Mouse (Mus musculus) hindbrain, embryonic 13.5 days (tissue): ENCODE measurements at regions not wholly inside any gene's neighbourhood (a gene's known extent, or its start where the extent isn't known, plus 50 kb on each side); places are given as distances from the start of the nearest gene placed in this dataset.

Experiments
- ATAC-seq: fragments of 200-750 bp; cut with Nextera tagmentation; 2 replicates; pipeline ENCODE4 v1.8.0; 2017; ENCODE audit warnings: moderate TSS enrichment; ENCODE audit not compliant: low FRiP score
- H3K27ac ChIP-seq: fragments of 300-500 bp; sonication (generic); 2 replicates; pipeline ENCODE4 v1.5.1; 2015; ENCODE audit warnings: inconsistent platforms, mild to moderate bottlenecking, moderate library complexity
- H3K27me3 ChIP-seq: fragments of 300-500 bp; sonication (generic); 2 replicates; pipeline ENCODE4 v1.6.1; 2015; ENCODE audit warnings: mild to moderate bottlenecking, inconsistent platforms
- H3K36me3 ChIP-seq: fragments of 300-500 bp; sonication (generic); 2 replicates; pipeline ENCODE4 v1.6.1; 2015; ENCODE audit warnings: mild to moderate bottlenecking, inconsistent platforms
- H3K4me1 ChIP-seq: fragments of 300-500 bp; sonication (generic); replicated peaks from 2 replicates; pipeline ENCODE4 v1.6.1; 2015; ENCODE audit warnings: inconsistent platforms
- H3K4me2 ChIP-seq: fragments of 300-500 bp; sonication (generic); 2 replicates; pipeline ENCODE4 v1.6.1; 2015; ENCODE audit warnings: inconsistent platforms, mild to moderate bottlenecking, moderate library complexity
- H3K4me3 ChIP-seq: fragments of 300-500 bp; sonication (generic); 2 replicates; pipeline ENCODE4 v1.5.1; 2015; ENCODE audit warnings: mild to moderate bottlenecking, inconsistent platforms
- H3K9ac ChIP-seq: fragments of 300-500 bp; sonication (generic); 2 replicates; pipeline ENCODE4 v1.6.1; 2015; ENCODE audit warnings: mild to moderate bottlenecking, inconsistent platforms
- H3K9me3 ChIP-seq: fragments of 300-500 bp; sonication (generic); 2 replicates; pipeline ENCODE4 v1.6.1; 2016; ENCODE audit warnings: inconsistent platforms
- WGBS: fragments of 180-500 bp; shearing (Covaris S2); methylation state at CpG from one replicate; pipeline ENCODE4 v1.1.7; 2015; 5-methylcytosine and 5-hydroxymethylcytosine counted together

GRCm38 (mm10) chr15:6934564-6934980, 59.8 kb upstream of the Osmr start:
- no peaks in the 10 kb centered on the region for H3K27me3 ChIP-seq
- no peak overlapping the region for H3K4me3 ChIP-seq
- WGBS: 77% methylated on average over 4 of the region's 4 CpGs
- no peak overlapping the region for H3K4me2 ChIP-seq
- no peaks in the 10 kb centered on the region for H3K36me3 ChIP-seq
- H3K9me3 ChIP-seq: no peaks in the 10 kb centered on the region
- no peak for ATAC-seq
- H3K9ac ChIP-seq: no peak overlapping the region
- H3K4me1 ChIP-seq: no peaks in the 10 kb centered on the region
- no peak overlapping the region for H3K27ac ChIP-seq

GRCm38 (mm10) chr15:6941491-6941890, 66.7 kb upstream of the Osmr start:
- Histone ChIP-seq H3K4me2 (no peak overlapping the region), H3K9me3 (no peaks in the 10 kb centered on the region), H3K27ac (no peak overlapping the region), H3K4me3 (no peak overlapping the region), H3K9ac (no peak overlapping the region), H3K36me3 (no peaks in the 10 kb centered on the region), H3K27me3 (no peaks in the 10 kb centered on the region), H3K4me1 (no peaks in the 10 kb centered on the region)
- 90% methylated on average over 4 of the region's 4 CpGs for WGBS
- ATAC-seq: no peak

- 59% methylated on average over 5 of the region's 5 CpGs for WGBS
- ATAC-seq: no peak
- H3K4me2 ChIP-seq: no peak overlapping the region
Observed at GRCm38 (mm10) chr15:6949236-6949635, 74.5 kb upstream of the Osmr start.

GRCm38 (mm10) chr15:6949686-6950085, 74.9 kb upstream of the Osmr start:
- Histone ChIP-seq H3K27me3 (no peaks in the 10 kb centered on the region), H3K4me2 (no peak overlapping the region), H3K36me3 (no peaks in the 10 kb centered on the region), H3K4me3 (no peak overlapping the region), H3K27ac (no peak overlapping the region), H3K9me3 (no peaks in the 10 kb centered on the region), H3K4me1 (no peaks in the 10 kb centered on the region), H3K9ac (no peak overlapping the region)
- no peak for ATAC-seq
- WGBS: 81% methylated on average over 1 of the region's 1 CpGs

More at GRCm38 (mm10) chr15:6949236-6949635, 74.5 kb upstream of the Osmr start:
- H3K9me3 ChIP-seq: no peaks in the 10 kb centered on the region
- H3K36me3 ChIP-seq: no peaks in the 10 kb centered on the region
- H3K4me3 ChIP-seq: no peak overlapping the region
- H3K9ac ChIP-seq: no peak overlapping the region
- no peaks in the 10 kb centered on the region for H3K27me3 ChIP-seq
- H3K4me1 ChIP-seq: no peaks in the 10 kb centered on the region
- H3K27ac ChIP-seq: no peak overlapping the region

- no peak overlapping the region for H3K27ac ChIP-seq
- H3K36me3 ChIP-seq: no peaks in the 10 kb centered on the region
- no peak overlapping the region for H3K4me2 ChIP-seq
- no peak overlapping the region for H3K4me3 ChIP-seq
- 97% methylated on average over 8 of the region's 8 CpGs for WGBS
- no peaks in the 10 kb centered on the region for H3K4me1 ChIP-seq
- H3K9me3 ChIP-seq: no peaks in the 10 kb centered on the region
- no peak overlapping the region for H3K9ac ChIP-seq
- no peaks in the 10 kb centered on the region for H3K27me3 ChIP-seq
- ATAC-seq: no peak
Observed at GRCm38 (mm10) chr15:6950503-6950902, 75.7 kb upstream of the Osmr start.

- Histone ChIP-seq H3K4me1 (no peaks in the 10 kb centered on the region), H3K4me3 (no peak overlapping the region), H3K36me3 (no peaks in the 10 kb centered on the region), H3K27me3 (no peaks in the 10 kb centered on the region), H3K9me3 (no peaks in the 10 kb centered on the region), H3K4me2 (no peak overlapping the region), H3K9ac (no peak overlapping the region), H3K27ac (no peak overlapping the region)
- ATAC-seq: no peak
- 21% methylated on average over 7 of the region's 7 CpGs for WGBS
Observed at GRCm38 (mm10) chr15:6953556-6953955, 78.8 kb upstream of the Osmr start.

GRCm38 (mm10) chr15:6953970-6954791, 79.4 kb upstream of the Osmr start:
- H3K27me3 ChIP-seq: no peaks in the 10 kb centered on the region
- H3K4me1 ChIP-seq: no peaks in the 10 kb centered on the region
- 0 out of 2 replicates have a peak, but pooled peaks have one; percentile 43 for ATAC-seq
- no peak overlapping the region for H3K27ac ChIP-seq
- H3K4me3 ChIP-seq: no peak overlapping the region
- no peaks in the 10 kb centered on the region for H3K36me3 ChIP-seq
- no peaks in the 10 kb centered on the region for H3K9me3 ChIP-seq
- no peak overlapping the region for H3K4me2 ChIP-seq
- WGBS: 66% methylated on average over 9 of the region's 9 CpGs
- H3K9ac ChIP-seq: no peak overlapping the region

- H3K9me3 ChIP-seq: no peaks in the 10 kb centered on the region
- H3K4me3 ChIP-seq: no peak overlapping the region
- H3K9ac ChIP-seq: no peak overlapping the region
- ATAC-seq: no peak
- H3K27me3 ChIP-seq: no peaks in the 10 kb centered on the region
- H3K27ac ChIP-seq: no peak overlapping the region
- H3K4me1 ChIP-seq: no peaks in the 10 kb centered on the region
- no peaks in the 10 kb centered on the region for H3K36me3 ChIP-seq
- WGBS: 91% methylated on average over 8 of the region's 8 CpGs
- no peak overlapping the region for H3K4me2 ChIP-seq
Observed at GRCm38 (mm10) chr15:6959911-6960310, 85.1 kb upstream of the Osmr start.

GRCm38 (mm10) chr15:6960753-6961746, 86.3 kb upstream of the Osmr start:
- Histone ChIP-seq H3K9me3 (no peaks in the 10 kb centered on the region), H3K36me3 (no peaks in the 10 kb centered on the region), H3K4me3 (no peak overlapping the region), H3K27ac (no peak overlapping the region), H3K27me3 (no peaks in the 10 kb centered on the region), H3K4me1 (no peaks in the 10 kb centered on the region), H3K4me2 (no peak overlapping the region), H3K9ac (no peak overlapping the region)
- 83% methylated on average over 11 of the region's 11 CpGs for WGBS
- 0 out of 2 replicates have a peak, but pooled peaks have one; percentile 49 for ATAC-seq

- ATAC-seq: no peak
- Histone ChIP-seq H3K9me3 (no peaks in the 10 kb centered on the region), H3K27ac (no peak overlapping the region), H3K4me3 (no peak overlapping the region), H3K4me1 (no peaks in the 10 kb centered on the region), H3K36me3 (no peaks in the 10 kb centered on the region), H3K4me2 (no peak overlapping the region), H3K9ac (no peak overlapping the region), H3K27me3 (no peaks in the 10 kb centered on the region)
- 89% methylated on average over 4 of the region's 4 CpGs for WGBS
Observed at GRCm38 (mm10) chr15:6964635-6965034, 89.9 kb upstream of the Osmr start.

GRCm38 (mm10) chr15:6965446-6965845, 90.7 kb upstream of the Osmr start:
- no peak for ATAC-seq
- no peaks in the 10 kb centered on the region for H3K4me1 ChIP-seq
- no peaks in the 10 kb centered on the region for H3K36me3 ChIP-seq
- no peak overlapping the region for H3K4me2 ChIP-seq
- H3K9me3 ChIP-seq: no peaks in the 10 kb centered on the region
- no peak overlapping the region for H3K4me3 ChIP-seq
- H3K27me3 ChIP-seq: no peaks in the 10 kb centered on the region
- H3K27ac ChIP-seq: no peak overlapping the region
- WGBS: 87% methylated on average over 4 of the region's 4 CpGs
- no peak overlapping the region for H3K9ac ChIP-seq

- no peaks in the 10 kb centered on the region for H3K4me1 ChIP-seq
- H3K9me3 ChIP-seq: no peaks in the 10 kb centered on the region
- no peak overlapping the region for H3K4me3 ChIP-seq
- no peak overlapping the region for H3K9ac ChIP-seq
- H3K36me3 ChIP-seq: no peaks in the 10 kb centered on the region
- 75% methylated on average over 4 of the region's 4 CpGs for WGBS
- no peaks in the 10 kb centered on the region for H3K27me3 ChIP-seq
- H3K4me2 ChIP-seq: no peak overlapping the region
- H3K27ac ChIP-seq: no peak overlapping the region
- ATAC-seq: no peak
Observed at GRCm38 (mm10) chr15:6974410-6974809, 99.6 kb upstream of the Osmr start.
